Mouse (Mus musculus): ENCODE measurements around the gene Clcn6.

Clcn6 gene

DNA sequence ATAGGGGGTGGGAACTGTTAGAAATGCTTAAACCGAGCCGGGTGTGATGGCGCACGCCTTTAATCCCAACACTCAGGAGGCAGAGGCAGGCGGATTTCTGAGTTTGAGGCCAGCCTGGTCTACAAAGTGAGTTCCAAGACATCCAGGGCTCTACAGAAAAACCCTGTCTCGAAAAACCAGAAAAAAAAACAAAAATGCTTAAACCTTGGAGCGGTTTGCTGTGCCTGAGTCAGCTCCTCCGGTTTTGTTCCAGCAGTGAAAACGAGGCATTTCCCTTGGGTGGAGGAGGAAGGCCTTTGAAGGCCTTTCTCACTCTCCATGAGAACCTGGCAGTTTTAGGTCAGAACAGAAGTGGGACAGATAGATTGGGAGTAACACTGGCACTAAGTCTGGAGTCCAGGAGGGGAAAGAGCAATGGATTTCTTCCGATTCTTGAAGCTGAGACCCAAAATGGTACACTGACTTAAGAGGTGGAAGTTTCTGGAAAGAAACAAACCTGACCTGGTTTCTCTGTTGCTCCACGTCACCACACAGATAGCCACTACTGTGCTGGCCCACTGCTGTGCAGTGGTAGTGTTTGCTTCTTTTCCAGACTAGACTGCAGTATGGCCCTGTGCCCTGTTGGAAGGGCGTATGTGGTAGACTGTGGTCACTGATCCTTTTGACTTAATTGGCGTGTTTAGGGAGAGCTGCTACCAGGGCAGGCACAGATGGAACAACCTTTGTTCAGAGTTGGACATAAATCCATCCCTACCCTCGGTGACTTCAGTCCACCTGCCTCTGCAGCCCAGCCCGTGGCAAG, 1.6 kb upstream of the Clcn6 start:
- DNase-seq, result peak in 1 of 2 experiments; percentile 31

DNA sequence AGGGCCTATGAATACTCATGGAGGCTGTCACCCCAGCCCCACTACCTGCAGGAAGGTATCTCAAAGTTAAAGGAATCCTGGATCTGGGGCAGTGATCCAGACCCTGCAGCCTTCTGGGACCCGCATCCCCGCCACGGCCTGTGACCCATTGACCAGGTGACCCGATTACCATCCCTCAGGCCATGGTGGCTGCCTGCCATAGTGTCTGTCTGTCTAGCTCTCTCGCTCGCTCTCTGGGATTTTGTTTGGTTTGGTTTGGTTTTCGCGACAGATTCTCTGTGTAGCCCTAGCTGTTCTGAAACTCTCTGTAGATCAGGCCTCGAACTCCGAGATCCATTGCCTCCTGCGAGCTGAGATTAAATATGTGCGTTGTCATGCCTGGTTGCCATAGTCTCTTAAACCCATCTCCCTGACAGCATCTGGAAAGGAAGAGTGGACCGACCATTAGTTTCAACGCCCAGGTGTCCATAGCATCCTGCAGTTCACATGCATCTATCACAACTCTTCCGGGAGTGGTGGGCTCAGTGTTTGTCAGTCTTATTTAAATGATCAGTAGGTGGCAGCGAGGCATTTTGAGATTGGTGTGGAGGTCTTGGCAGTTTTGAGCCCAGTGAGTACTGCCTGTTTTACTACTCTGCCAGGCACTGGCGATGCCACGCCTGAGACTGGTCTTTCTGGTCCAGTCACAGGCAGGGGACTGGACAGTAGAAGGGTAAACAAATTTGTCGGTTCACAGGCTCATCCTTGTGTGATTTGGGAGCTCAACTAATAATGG, 820 bp upstream of the Clcn6 start:
- peak in 1 of 2 experiments; percentile 80 for DNase-seq

DNA sequence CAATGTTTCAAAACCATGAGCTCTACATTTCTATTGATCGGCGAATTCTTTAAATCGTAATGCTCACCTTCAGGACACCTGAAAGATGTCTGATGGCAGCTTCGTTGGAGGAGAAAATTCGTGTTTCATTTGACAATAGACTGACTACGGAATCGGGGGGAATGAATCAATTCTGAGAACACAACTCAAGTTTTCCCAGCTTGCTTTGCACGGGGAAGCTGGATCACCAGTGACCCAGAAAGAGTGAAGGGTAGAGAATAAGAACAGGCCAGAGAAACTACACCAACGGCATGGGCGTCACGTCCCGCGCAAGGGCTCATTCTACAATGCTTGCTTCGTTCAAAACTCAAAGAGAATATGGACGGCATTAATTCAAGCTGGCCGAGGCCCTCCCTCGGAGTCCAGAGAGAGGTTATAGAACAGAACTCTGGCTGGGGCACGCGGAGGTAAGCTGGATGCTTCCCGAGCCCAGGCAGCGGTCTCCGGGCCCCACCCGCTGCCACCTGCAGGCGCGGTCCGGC, 482 bp downstream of the Clcn6 start:
- DNase-seq, result no peak

DNA sequence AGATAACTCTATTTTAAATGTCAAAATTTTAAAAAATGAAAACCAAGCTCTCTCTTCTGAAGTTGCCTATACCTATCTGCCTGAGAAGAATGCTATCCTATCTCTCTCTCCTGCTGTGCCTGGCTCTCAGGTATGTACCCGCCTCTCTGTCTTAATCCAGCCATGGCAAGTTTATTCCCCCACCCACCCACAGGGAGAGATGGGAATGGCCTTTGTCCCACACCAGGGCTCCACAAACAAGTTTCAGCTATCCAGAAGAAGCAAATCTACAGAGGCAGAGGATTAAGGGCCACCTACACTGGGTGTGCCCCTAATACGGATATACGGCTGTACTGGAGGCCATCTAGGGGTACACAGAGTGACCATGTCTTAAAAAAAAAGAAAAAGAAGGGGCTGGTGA, 3.2 kb downstream of the Clcn6 start:
- DNase-seq, result no peak

DNA sequence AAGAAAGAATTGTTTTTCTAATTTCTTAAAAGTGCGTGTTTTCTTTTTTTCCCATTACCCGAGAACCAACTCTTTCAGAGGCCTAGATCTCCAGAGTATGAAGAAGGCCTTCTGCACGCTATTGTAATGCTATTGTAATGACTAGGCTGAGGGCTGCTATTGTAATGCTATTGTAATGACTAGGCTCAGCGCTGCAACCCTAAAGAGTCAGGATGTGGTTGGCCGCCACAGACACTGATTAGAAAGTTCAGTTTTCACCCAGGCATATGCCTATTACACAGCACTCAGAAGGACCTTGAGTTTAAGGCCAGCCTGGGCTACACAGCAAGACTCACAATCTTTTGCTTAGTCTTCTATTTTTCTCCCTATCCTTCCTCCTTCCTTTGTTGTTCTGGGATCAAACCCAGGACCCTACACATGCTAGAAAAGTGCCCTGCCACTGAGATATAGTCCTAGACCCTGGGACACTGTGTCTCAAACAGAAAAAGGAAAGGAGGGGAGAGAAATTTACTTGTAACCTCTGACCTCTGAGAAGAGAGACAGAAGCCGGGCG, 4.7 kb downstream of the Clcn6 start:
- no peak for DNase-seq

DNA sequence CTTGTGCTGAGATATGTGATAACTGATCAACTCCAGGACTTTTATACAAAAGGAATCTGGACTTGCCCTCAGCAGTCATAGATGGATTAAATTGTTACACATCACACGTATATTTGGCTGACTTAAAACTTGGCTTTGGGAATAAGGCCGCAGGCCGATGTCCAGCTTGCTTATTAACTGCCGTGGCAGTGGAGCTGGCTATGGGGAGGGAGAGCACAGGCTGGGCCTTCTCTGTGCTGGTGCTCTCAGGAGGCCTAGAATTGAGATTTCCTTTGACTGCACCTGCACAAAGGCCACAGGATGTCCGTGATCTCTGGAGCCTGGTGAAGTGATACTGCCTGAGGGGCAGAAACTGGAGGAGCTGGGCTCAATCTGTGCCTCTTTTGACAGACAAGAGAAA, 8.1 kb downstream of the Clcn6 start:
- no peak for DNase-seq

DNA sequence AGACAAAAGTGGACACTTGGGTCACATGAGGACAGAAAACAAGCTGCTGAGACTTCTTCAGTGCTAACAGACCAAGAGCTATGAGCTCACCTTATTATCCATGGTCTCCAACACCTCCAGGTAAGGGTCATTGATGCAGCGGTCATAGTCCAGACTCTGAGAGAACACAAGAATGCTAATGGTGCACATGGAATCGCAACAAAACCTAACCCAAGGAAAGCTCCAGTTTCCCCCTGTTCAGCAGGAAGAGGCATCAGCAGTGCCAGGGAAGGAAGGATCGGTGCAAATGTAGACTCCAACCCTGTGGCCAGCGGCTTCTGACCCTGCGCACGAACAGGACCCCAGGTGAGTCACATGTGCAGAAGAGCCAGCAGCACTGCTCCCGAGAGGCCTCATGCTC, 9.3 kb downstream of the Clcn6 start:
- no peak for DNase-seq

DNA sequence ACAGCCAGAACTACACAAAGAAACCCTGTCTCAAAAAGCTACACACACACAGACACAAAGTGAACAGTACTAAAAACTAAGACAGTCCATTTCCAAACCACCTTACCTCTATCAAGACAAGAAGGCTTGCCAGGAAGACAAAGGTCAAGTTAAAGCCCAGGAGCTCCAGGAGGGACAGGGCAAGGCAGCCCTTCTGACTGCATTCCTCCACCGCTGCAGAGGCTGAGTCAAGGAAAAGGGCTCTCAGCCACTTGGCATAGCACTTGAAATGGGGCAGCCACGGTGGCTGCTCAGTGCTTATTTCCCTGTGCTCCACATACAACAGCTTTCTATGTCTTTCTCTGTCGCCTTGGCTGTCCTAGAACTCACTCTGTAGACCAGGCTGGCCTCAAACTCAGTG, 14.6 kb downstream of the Clcn6 start:
- no peak for DNase-seq

DNA sequence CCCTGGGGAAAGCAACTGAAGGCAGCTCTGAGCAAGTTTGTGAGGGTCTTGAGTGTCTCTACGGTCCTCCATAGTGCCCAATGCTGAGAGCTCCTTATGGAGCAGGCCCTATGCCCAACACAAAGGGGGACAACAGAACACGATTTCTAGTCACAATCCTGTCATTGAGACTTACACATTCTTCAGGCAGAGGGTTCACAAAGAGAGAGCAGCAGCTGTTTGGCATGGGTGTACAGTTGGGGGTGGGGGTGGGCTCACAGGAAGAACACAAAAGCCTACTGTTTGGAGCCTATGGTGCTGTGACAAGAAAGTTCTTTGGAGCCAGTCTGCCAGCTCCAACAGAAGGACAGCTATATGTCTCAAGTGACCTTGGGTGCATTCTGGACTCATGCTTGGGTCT, 20.2 kb downstream of the Clcn6 start:
- no peak for DNase-seq

DNA sequence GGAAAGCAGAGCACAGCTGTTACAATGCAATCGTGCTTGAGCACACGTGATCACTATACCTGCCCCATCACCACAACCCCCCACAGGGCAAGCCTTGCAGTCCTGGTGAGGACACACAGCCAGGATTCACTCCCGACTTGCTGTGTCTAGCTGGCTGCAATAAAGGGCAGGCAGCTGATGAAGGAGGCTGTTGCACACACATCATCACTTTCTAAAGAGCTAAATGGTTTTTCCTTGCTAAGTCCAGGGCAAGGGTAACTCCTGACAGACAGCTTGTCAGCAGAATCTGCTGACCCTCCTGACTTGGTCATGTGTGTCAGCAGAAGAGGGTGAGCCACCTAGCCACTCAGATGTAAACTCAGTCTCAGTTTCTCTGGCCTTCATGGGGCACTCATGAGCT, 21.6 kb downstream of the Clcn6 start:
- no peak for DNase-seq

DNA sequence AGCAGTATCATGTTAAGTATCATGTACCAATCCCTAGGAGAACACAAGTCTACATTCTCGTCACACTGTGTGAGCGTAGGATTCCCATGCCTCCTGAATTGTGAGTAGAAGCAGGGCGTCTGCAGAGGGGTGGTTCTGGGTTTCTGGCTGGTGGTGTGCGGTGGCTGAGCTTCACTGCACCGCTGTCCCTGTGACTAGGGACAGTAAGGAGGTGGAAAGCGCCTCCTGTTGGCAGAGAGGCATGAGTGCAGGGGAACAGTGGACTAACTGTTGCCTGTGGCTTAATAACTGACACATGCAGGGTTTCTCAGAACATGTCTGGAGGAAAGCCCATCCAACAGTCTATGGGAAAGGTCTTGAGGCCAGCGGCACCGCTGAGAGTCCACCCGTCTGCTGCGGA, 23.2 kb downstream of the Clcn6 start:
- peak; percentile 18 to 43 for DNase-seq

DNA sequence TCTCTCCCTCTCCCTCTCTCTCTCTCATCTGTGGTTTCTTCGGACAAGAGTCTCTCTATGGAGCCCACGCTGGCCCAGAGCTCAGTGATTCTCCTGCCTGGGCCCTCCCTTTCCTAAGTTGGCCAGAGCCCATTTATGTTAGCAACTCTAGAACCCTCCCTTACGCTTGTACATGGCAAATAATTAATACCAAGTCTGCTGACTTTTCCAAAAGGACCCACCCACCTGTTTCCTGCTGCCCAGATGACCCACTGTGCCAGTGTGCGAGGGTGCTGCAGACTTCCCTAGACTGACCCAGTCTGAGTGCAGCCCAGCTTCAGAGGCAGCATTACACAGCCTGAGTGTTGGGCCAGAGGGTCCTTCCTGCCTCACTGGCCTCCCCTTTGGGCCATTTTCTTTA, 26.4 kb downstream of the Clcn6 start:
- no peak for DNase-seq

DNA sequence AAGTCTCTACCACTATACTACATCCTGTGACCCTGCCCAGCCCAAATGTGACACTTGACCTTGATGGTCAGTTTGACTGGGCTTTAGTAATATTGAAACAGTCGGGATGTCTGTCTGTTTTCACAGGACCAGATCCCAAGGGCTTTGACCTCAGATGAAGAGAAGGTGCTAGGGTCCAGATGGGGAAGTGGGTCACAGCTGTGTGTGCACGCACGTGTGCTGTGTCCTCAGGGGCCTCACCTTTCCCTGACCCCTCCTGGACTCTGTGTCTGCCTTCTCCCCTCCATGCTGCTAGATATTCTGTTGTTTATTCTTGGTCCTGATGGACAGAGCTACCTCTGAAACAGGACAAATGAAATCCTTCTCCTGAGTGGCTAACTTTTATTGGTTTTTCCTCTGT, 27.3 kb downstream of the Clcn6 start:
- DNase-seq, result no peak

DNA sequence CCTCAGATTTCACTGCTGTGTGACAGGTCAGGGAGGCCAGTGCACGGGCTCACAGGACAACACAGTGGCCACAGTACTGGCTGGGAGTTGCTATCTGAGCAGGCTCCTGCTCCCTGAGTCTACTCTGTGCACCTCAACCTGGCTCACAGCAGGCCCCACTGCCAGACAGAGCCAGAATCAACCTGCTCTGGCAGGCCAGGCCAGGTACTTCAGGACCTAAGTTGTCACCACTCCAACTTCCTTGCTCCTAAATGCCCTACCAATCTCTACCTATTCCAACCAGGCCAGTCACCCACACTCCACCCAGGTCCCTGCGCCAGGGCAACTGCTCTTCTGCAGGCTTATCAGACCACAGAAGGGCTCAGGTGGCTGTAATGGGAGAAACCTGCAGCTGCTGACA, 29.0 kb downstream of the Clcn6 start:
- no peak for DNase-seq

DNA sequence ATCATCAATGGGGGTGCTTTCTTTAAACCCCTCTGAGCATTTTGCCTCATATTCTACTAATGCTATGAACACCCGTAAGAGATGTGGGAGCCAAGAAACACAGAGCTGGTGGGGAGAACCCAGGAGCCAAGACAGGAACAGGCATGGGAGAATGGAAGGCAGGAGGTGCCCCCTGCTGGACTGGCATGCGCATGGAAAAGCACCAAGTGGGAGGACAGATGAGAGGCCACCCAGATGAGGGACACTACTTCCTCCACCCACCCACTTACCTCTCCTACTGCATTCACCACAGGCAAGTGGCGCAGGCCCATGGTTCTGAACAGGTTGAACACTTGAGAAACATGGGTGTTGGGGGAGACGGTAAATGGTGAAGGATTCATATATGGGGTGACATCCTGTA, 30.2 kb downstream of the Clcn6 start:
- peak; percentile 42 to 64 for DNase-seq

DNA sequence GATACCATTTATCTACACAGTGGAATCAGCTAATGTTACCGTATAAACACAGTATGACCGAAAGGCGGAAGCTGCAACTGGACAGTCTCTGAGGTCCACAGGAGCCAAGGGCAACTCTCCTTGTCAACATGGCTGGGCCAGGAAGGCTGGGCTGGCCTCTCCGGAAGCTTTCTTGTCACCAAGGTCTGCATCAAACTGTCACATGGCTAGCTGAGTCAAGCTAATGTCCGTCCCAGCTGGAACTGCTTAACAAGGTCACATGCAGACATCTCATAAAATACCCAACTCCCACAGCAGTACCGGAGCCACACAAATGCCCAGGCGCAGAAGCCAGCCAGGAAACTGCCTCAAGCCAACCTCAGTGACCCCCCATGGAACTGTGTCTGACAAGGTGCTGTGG, 34.3 kb downstream of the Clcn6 start:
- no peak for DNase-seq

DNA sequence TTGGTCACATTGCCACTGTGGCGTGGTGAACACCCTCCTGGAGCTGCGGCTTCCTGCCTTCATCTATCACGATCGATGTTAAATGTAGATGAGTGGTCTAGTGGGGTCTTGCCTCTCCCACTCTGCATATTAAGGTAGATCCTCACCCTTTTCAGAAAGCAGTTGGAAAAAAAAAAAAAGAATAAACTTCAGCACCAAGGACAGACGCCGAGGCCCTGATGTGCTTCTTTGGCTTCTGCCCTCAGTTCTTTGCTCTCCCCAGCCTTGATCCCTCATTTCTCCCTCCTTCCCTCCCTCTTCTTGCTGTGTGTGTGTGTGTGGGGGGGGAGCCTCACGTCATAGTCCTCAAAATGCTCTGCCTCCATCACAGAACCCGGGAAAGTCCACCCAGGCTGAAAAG, 36.8 kb downstream of the Clcn6 start:
- DNase-seq, result no peak

DNA sequence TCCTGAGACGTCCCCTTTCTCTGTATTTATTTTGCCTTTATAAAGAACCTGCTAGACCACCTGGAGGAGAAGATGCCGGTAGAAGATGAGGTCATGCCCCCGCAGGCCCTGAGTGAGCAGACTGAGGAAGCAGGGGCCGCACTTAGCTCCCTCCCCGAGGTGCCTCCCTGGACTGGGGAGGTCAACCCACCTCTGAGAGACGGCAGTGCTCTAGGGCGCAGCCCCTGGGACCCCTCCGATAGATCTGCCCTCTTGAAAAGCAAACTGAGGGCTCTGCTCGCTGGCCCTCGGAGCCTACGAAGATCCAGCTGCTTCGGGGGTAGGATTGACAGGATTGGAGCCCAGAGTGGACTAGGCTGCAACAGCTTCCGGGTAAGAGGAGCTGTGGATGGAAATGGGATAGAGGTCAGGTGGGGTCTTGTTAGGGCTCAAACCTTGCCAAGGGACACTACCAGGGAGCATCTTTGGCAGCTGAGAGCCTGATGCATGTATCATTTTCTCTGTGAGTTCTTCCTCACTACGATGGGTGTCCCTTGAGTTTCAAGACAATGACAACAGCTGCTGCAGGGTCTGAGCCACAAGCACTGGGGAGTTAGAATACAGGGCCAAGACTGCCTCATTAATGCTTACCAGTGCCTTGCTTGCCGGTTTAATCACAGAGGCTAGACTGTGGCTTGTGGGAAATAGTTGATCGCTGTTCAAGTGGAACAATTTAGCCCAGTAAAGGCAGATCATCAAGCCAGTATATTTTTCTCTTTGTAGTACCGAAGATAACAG, 37.4 kb downstream of the Clcn6 start:
- no peak for DNase-seq

DNA sequence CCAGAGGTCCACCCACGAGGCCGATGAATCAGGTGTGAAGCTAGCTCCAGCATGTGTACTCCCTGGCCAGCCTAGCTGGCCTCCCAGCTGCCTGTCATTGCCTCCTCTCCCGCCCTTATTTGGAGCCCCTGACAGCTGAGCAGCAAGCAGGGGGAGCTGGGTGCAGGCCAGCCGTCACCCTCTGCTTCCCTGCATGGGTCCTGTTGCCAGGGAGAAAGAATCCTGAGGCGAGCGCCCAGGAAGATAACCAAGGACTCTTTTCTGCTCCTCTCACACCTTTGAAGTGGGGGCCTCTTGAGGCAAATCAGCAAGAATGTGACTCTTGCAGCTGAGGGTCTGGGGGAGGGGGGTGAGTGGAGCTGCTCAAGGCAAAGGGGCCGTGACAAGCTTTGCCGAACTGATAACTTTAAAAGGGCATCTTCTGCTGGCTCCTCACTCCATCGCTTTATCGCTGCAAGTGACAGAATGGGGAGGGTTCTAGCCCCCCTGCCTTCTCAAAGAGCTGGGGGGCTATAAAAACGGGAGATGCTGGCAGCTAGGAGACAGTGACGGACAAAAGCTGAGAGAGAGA, 38.3 kb downstream of the Clcn6 start, which contains the start of gene Nppa:
TSS of gene Nppa (plus strand) at position 521 of the 571 bp plus-strand sequence.
- peak in 1 of 2 experiments; percentile 36 for DNase-seq

DNA sequence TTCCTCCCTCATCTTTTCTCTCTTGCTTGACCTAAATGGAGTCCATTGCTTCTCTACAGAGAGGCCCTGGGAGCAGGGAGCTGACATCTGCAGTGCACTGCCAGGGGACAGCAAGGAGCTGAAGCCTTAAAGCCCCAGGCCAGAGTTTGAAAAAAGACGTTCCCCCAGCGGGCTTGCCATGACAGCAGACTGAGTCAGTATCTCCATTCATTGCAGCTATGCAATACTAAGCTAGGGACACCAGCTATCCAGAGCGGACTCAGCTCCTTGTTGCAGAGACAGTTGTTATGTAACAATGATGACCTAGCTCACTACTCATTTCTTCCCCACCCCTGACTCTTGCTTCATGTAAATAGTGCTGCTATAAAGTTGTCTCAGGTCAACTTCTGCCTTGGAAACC, 43.3 kb downstream of the Clcn6 start:
- DNase-seq, result no peak

DNA sequence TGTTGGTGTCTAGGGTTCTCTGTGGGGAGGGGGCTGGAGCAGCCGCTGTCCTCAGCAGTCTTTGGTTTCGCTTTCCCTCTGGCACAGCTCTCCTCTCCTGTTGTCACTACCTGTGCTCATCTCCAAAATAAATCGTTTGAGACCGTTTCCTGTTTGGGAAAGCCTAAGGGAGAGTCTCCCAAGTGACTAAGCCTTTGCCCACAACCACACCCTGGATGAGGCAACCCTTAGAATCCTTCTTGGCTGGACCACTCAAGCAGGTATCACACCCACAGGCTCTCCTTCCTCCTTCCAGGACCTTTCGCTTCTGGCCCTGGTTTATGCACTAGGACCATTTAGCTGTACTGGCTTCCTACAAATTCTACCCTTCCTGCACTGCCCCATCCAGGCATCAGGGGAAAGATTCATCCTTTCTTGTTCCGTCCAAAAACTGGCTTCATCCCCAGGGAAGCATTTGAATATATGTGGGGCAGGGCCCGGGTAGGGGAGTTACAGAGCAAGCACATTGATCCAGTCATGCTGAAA, 45.0 kb downstream of the Clcn6 start:
- no peak for DNase-seq

Data from cerebellum, postnatal 14 days (tissue).